8 mouse cellular contexts compared by ENCODE assay signal in genomic region chr16:31422000-31422399, GRCm38 (mm10). TPM values are rescaled to one million over a fixed set of nuclear protein-coding genes. Genes with fewer than 3 reads are reported as not detected.
DNase-seq lines count a peak whose midpoint lies in the region; ATAC-seq and TF ChIP-seq lines count a peak whose summit lies in the region.

Gene Bdh1 (plus strand): TSS chr16:31422280.

- TF ChIP-seq POLR2A in brain, embryonic 14.5 days (IDR thresholded peaks at IDR 0.05; ENCODE audit: borderline replicate concordance, extremely low read depth, insufficient read depth, insufficient read length, poor library complexity, severe bottlenecking): no peak

- no peak within 1 kb of the TSS for H3K4me3 ChIP-seq in heart, embryonic 11.5 days (ENCODE audit: low read depth, low read length)
- H3K4me3 ChIP-seq in hindbrain, embryonic 12.5 days: no peak within 1 kb of the TSS
- H3K4me3 ChIP-seq in liver, embryonic 11.5 days (ENCODE audit: low read depth, low read length): peak within 1 kb of the TSS; percentile 20

- H3K4me2 ChIP-seq in heart, embryonic 11.5 days: no peak within 1 kb of the TSS
- H3K4me2 ChIP-seq in hindbrain, embryonic 12.5 days (replicated peaks): no peak within 1 kb of the TSS
- H3K4me2 ChIP-seq in liver, embryonic 11.5 days: peak within 1 kb of the TSS; percentile 31; the same call in 1 of the 2 replicates

- 0 out of 2 replicates have a peak, but pooled peaks cover 3% of the 10 kb centered on the region for H3K4me1 ChIP-seq in heart, embryonic 11.5 days (ENCODE audit: control insufficient read depth, insufficient read depth, low read length)
- no peaks in the 10 kb centered on the region for H3K4me1 ChIP-seq in hindbrain, embryonic 12.5 days
- H3K4me1 ChIP-seq in liver, embryonic 11.5 days (replicated peaks; ENCODE audit: control insufficient read depth, insufficient read depth, low read length): peaks cover 17% of the 10 kb centered on the region

- 64% methylated on average over 9 of the region's 9 CpGs for WGBS in heart, embryonic 11.5 days (ENCODE audit: insufficient replicate concordance)
- WGBS in hindbrain, embryonic 12.5 days: 76% methylated on average over 9 of the region's 9 CpGs
- WGBS in liver, embryonic 11.5 days: 64% methylated on average over 9 of the region's 9 CpGs

- no peak for TF ChIP-seq CTCF in brain, embryonic 14.5 days (IDR thresholded peaks at IDR 0.05; ENCODE audit: borderline replicate concordance, extremely low read depth, insufficient read depth, insufficient read length)

- H3K27ac ChIP-seq in heart, embryonic 11.5 days (ENCODE audit: low read depth, low read length): no peak within 1 kb of the TSS
- no peak within 1 kb of the TSS for H3K27ac ChIP-seq in hindbrain, embryonic 12.5 days
- H3K27ac ChIP-seq in liver, embryonic 11.5 days (ENCODE audit: low read depth, low read length): no peak within 1 kb of the TSS

- no peak for ATAC-seq in heart, embryonic 11.5 days (replicated peaks; ENCODE audit: insufficient number of reproducible peaks, low FRiP score, low TSS enrichment)
- no peak for ATAC-seq in hindbrain, embryonic 12.5 days (ENCODE audit: low FRiP score)
- no peak for ATAC-seq in liver, embryonic 11.5 days (replicated peaks; ENCODE audit: low FRiP score)

- H3K27me3 ChIP-seq in heart, embryonic 11.5 days (ENCODE audit: control insufficient read depth, insufficient read depth, low read length): peaks cover 6% of the 10 kb centered on the region; the same call in 1 of the 2 replicates
- H3K27me3 ChIP-seq in hindbrain, embryonic 12.5 days: peaks cover 12% of the 10 kb centered on the region
- no peaks in the 10 kb centered on the region; the same call in 1 of the 2 replicates for H3K27me3 ChIP-seq in liver, embryonic 11.5 days (replicated peaks; ENCODE audit: control insufficient read depth, insufficient read depth, low read length)

- H3K36me3 ChIP-seq in heart, embryonic 11.5 days (ENCODE audit: control insufficient read depth, insufficient read depth, low read length): no peaks in the 10 kb centered on the region
- H3K36me3 ChIP-seq in hindbrain, embryonic 12.5 days: no peaks in the 10 kb centered on the region
- H3K36me3 ChIP-seq in liver, embryonic 11.5 days (ENCODE audit: control insufficient read depth, insufficient read depth, low read length): no peaks in the 10 kb centered on the region

- DNase-seq in heart, adult 9 months (ENCODE audit: low spot score in 2 of 2): no peak
- no peak for DNase-seq in brain, embryonic 14.5 days (ENCODE audit: low read depth)
- no peak for DNase-seq in liver, embryonic 11.5 days (ENCODE audit: low spot score)
- no peak for DNase-seq in lung, postnatal 36 days
- no peak for DNase-seq in urinary bladder, postnatal 10 days (ENCODE audit: low spot score)
- DNase-seq in cerebellum, postnatal 10 days: no peak

- no peak within 1 kb of the TSS for H3K9ac ChIP-seq in heart, embryonic 11.5 days (ENCODE audit: low read depth, low read length)
- H3K9ac ChIP-seq in hindbrain, embryonic 12.5 days: no peak within 1 kb of the TSS
- no peak within 1 kb of the TSS for H3K9ac ChIP-seq in liver, embryonic 11.5 days (ENCODE audit: low read depth, low read length)

- no peaks in the 10 kb centered on the region for H3K9me3 ChIP-seq in heart, embryonic 11.5 days (replicated peaks; ENCODE audit: control insufficient read depth, low read length)
- H3K9me3 ChIP-seq in hindbrain, embryonic 12.5 days (replicated peaks): no peaks in the 10 kb centered on the region
- no peaks in the 10 kb centered on the region for H3K9me3 ChIP-seq in liver, embryonic 11.5 days (ENCODE audit: control insufficient read depth, low read length)

RNA-seq across cellular contexts. Expression of gene Bdh1, which starts in this region (rescaled TPM):
- 15.5 and 19.3 TPM in 2 replicates for polyA plus RNA-seq in heart, embryonic 11.5 days (2014; fragmentation: Nextera tagmentation; extraction: Ambion mirVana)
- polyA plus RNA-seq in brain, embryonic 14.5 days (2012; rRNA removed): 142 and 148 TPM in 2 replicates
- polyA plus RNA-seq in hindbrain, embryonic 12.5 days (2016; fragmentation: Nextera tagmentation; extraction: Ambion mirVana): 45.5 and 55.7 TPM in 2 replicates
- 42.8 and 47.2 TPM in 2 replicates for polyA plus RNA-seq in liver, embryonic 11.5 days (2014; fragmentation: Nextera tagmentation; extraction: Ambion mirVana)
